In the genomic region with DNA sequence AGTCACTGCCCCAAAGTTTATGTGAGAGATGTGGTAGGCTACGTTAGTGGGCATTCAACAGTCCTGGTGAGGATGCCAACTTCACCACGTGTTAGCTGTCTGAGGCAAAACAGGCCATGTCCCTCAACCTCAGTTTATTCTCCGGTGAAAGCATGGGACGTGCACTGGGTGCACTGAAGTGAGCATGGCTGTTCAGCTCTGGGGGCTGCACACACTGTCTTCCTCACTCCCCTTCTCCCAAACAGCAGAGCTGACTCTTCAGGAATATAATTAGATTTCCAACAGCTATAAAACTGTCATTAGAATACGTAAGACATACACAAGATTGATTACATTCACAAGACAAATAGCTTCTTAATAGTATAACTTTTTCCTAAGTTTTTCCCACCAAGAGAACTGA, we compare ENCODE assay signal across 22 mouse cellular contexts. TPM values are rescaled to one million over a fixed set of nuclear protein-coding genes. Genes with fewer than 3 reads are reported as not detected.
DNase-seq lines count a peak whose midpoint lies in the region; ATAC-seq and TF ChIP-seq lines count a peak whose summit lies in the region.
"Had no signal": no experiment of that assay in that cellular context is flagged by ENCODE, and none has a peak within 500 bp of the region (broad histone marks: within the 10 kb centered on the region; RNA-seq: fewer than 3 reads in every experiment).

No protein-coding gene starts in this region.

- no peaks in the 10 kb centered on the region for H3K9me3 ChIP-seq in kidney, embryonic 15.5 days (replicated peaks)
- no peaks in the 10 kb centered on the region for H3K9me3 ChIP-seq in kidney, postnatal 0 days (replicated peaks; ENCODE audit: low read length)
- H3K9me3 ChIP-seq: embryonic facial prominence, embryonic 13.5 days; embryonic facial prominence, embryonic 15.5 days; forebrain, embryonic 10.5 days; forebrain, embryonic 12.5 days had no signal

- 46% methylated on average over 5 of the region's 5 CpGs for WGBS in kidney, embryonic 15.5 days
- WGBS in kidney, postnatal 0 days = 51% methylated on average over 5 of the region's 5 CpGs

- no peak for TF ChIP-seq CTCF in kidney, postnatal 0 days (IDR thresholded peaks at IDR 0.05; ENCODE audit: low read depth)

- no peak overlapping the region for H3K9ac ChIP-seq in kidney, embryonic 15.5 days
- no peak overlapping the region for H3K9ac ChIP-seq in kidney, postnatal 0 days (ENCODE audit: low read depth, low read length)
- H3K9ac ChIP-seq: embryonic facial prominence, embryonic 13.5 days; embryonic facial prominence, embryonic 15.5 days; forebrain, embryonic 12.5 days had no signal

- H3K4me1 ChIP-seq in kidney, embryonic 15.5 days = 0 out of 2 replicates have a peak, but pooled peaks cover 5% of the 10 kb centered on the region
- H3K4me1 ChIP-seq in kidney, postnatal 0 days (replicated peaks; ENCODE audit: insufficient read depth, low read length) = no peaks in the 10 kb centered on the region
- H3K4me1 ChIP-seq: embryonic facial prominence, embryonic 13.5 days; embryonic facial prominence, embryonic 15.5 days; forebrain, embryonic 10.5 days; forebrain, embryonic 12.5 days had no signal

- no peak overlapping the region for H3K4me2 ChIP-seq in kidney, embryonic 15.5 days
- no peak overlapping the region for H3K4me2 ChIP-seq in kidney, postnatal 0 days (ENCODE audit: low read length)
- H3K4me2 ChIP-seq: embryonic facial prominence, embryonic 13.5 days; embryonic facial prominence, embryonic 15.5 days; forebrain, embryonic 12.5 days had no signal

- ATAC-seq in kidney, embryonic 15.5 days (replicated peaks; ENCODE audit: low FRiP score) = peak; percentile 66; the same call in 1 of the 2 replicates
- no peak for ATAC-seq in kidney, postnatal 0 days (replicated peaks; ENCODE audit: low FRiP score, low read depth)
- ATAC-seq: forebrain, embryonic 14.5 days had no signal

- DNase-seq in kidney, adult 18-20 months = no peak
- DNase-seq in kidney, postnatal 0 days (ENCODE audit: low spot score) = peak; percentile 59
- DNase-seq in kidney, postnatal 25 days = no peak
- DNase-seq in kidney, postnatal 14 days = peak; percentile 1
- no peak for DNase-seq in kidney, adult 9 months
- DNase-seq: adrenal gland, adult 2 months; adrenal gland, postnatal 10 days; adrenal gland, postnatal 25 days; cerebellum, adult 11 months; cerebellum, adult 18-20 months; cerebellum, adult 8-10 months; cerebellum, adult 9-11 months; cerebellum, postnatal 14 days; cerebellum, postnatal 36 days; embryo, embryonic 11 days had no signal

- H3K4me3 ChIP-seq in kidney, embryonic 15.5 days (replicated peaks) = no peak overlapping the region
- no peak overlapping the region for H3K4me3 ChIP-seq in kidney, postnatal 0 days (replicated peaks; ENCODE audit: low read depth, low read length)
- H3K4me3 ChIP-seq: embryonic facial prominence, embryonic 13.5 days; embryonic facial prominence, embryonic 15.5 days; erythroblast, embryonic 14.5 days; forebrain, embryonic 10.5 days; forebrain, embryonic 12.5 days had no signal

- no peaks in the 10 kb centered on the region for H3K36me3 ChIP-seq in kidney, embryonic 15.5 days
- no peaks in the 10 kb centered on the region for H3K36me3 ChIP-seq in kidney, postnatal 0 days (ENCODE audit: insufficient read depth, low read length)
- H3K36me3 ChIP-seq: forebrain, embryonic 12.5 days had no signal

- H3K27me3 ChIP-seq in kidney, embryonic 15.5 days = no peaks in the 10 kb centered on the region
- no peaks in the 10 kb centered on the region for H3K27me3 ChIP-seq in kidney, postnatal 0 days (ENCODE audit: insufficient read depth, low read length)
- H3K27me3 ChIP-seq: embryonic facial prominence, embryonic 13.5 days; embryonic facial prominence, embryonic 15.5 days; forebrain, embryonic 12.5 days had no signal

- H3K27ac ChIP-seq in kidney, embryonic 15.5 days = no peak overlapping the region
- H3K27ac ChIP-seq in kidney, postnatal 0 days = no peak overlapping the region
- H3K27ac ChIP-seq: embryonic facial prominence, embryonic 13.5 days; embryonic facial prominence, embryonic 15.5 days; forebrain, embryonic 10.5 days; forebrain, embryonic 12.5 days had no signal

RNA-seq across cellular contexts. Expression of a gene that starts 55.3 kb away (rescaled TPM):
- polyA plus RNA-seq in kidney, embryonic 15.5 days (2015; fragmentation: Nextera tagmentation; extraction: Ambion mirVana) = 4.1 TPM in 2 replicates
- polyA plus RNA-seq in kidney, postnatal 0 days (2015; fragmentation: Nextera tagmentation; extraction: Ambion mirVana) = 3.0 and 3.3 TPM in 2 replicates
- polyA plus RNA-seq: erythroblast, embryonic 14.5 days had no signal

Comparison
In these comparisons a context has a peak if more than half of its experiments do, and no peak if none do; other contexts are left out.
1. DNase-seq: peak in kidney, postnatal 0 days (single experiment) and kidney, postnatal 14 days (single experiment); none in kidney, adult 18-20 months (single experiment), kidney, postnatal 25 days (0 of 2) and kidney, adult 9 months (single experiment).